Mouse (Mus musculus) left cerebral cortex, adult 8-10 months (tissue): Measurements from ENCODE around the gene Klf8. TPM values are rescaled to one million over a fixed set of nuclear protein-coding genes. Genes with fewer than 3 reads are reported as not detected.

Experiments used
- DNase-seq, 2 experiments: peaks; one replicate each; pipeline ENCODE4 v3.0.0; 2022; ENCODE audit warnings: low spot score in 2 of 2
- total RNA-seq, 4 experiments: library from RNA; stranded (reverse); gene quantifications; 2 replicates each; pipeline ENCODE4 v1.2.4; 2022

Klf8 gene
- total RNA-seq, 4 experiments from 2014 or later = 4.1 to 7.0 (median 5.4) TPM

DNA sequence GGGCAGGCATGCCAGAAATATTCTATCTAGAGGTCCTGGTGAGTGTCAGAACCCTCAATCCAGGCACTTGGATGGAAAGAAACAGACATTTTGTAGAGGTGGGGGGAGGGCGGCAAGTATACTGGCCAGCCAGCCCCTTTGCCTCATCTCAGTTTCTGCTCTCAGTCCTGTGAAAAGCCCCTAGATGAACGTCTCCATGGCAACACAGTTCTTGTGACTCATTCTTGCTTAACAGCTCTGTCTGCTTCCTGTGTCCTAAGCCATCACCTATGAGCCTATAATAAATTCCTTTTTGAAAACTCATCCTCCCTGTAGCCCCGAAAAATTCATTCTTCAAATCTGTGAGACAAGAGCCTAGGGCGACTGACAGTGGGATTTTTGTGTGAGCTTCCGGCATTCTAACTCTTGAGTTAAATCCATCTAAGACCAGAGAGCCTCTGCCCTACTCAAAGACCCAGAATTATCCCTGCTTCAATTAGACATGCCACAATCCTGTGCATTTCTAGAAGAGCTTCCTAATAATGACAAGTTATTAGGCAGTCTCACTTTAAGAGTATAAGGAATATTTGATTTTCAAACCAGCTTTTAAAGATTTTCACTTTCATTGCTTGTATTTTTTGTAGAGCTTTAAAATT lies 196.5 kb downstream of the Klf8 start:
- peak in 1 of 2 experiments; percentile 6 for DNase-seq

DNA sequence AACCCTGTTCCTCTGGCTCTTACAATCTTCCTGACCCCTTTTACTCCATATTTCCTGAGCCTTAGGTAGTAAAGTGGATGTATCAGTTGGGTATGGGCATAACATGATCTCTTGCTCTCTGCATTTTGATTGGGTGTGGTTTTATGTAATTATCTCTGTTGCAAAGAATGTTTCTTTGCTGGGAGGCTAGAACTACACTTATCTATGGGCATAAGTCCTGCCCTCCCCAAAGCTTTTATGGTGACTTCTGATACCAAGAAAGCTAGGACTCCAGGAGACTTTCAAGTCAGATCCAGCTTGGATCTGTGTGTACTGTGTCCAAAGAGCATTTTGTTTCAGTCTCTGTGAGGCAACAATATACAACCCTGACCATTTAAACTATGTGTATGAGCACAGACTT lies 202.3 kb downstream of the Klf8 start:
- DNase-seq = no peak

- no peak for DNase-seq
These were observed 202.8 kb downstream of the Klf8 start for GRCm38 (mm10) chrX:153440018-153440417.

Other genes starting within 250 kb of the Klf8 start
- 1 to 10 TPM; 1.1 to 2.6 (median 1.6) TPM for gene Usp51, start 231.0 kb upstream of the Klf8 start, total RNA-seq
- 10 to 100 TPM; 38.9 to 45.1 (median 42.0) TPM for gene Mageh1, start 199.9 kb upstream of the Klf8 start, total RNA-seq
- 1 to 10 TPM in 1 of 4 experiments, under 1 TPM in 3; 0.49 to 1.1 (median 0.62) TPM for gene Foxr2, start 118.7 kb upstream of the Klf8 start, total RNA-seq
- gene Rragb, start 97.5 kb upstream of the Klf8 start, total RNA-seq = 10 to 100 TPM; 74.3 to 81.9 (median 81.1) TPM